Mouse (Mus musculus): ENCODE measurements around the gene 1700013F07Rik.

Gene 1700013F07Rik

GRCm38 (mm10) chr3:108533951-108534350 lies at the start of gene 1700013F07Rik:
1700013F07Rik (plus strand) TSS chr3:108534150.
- no peak for DNase-seq

- no peak for DNase-seq
Observed at GRCm38 (mm10) chr3:108484749-108485148, 49.2 kb upstream of the 1700013F07Rik start.

- no peak for DNase-seq
Observed at GRCm38 (mm10) chr3:108489968-108490367, 44.0 kb upstream of the 1700013F07Rik start.

GRCm38 (mm10) chr3:108494861-108495474 lies 39.0 kb upstream of the 1700013F07Rik start:
- no peak for DNase-seq

GRCm38 (mm10) chr3:108495486-108495885 lies 38.5 kb upstream of the 1700013F07Rik start:
- DNase-seq = no peak

- DNase-seq = no peak
Observed at GRCm38 (mm10) chr3:108497602-108498001, 36.3 kb upstream of the 1700013F07Rik start.

GRCm38 (mm10) chr3:108499826-108500225 lies 34.1 kb upstream of the 1700013F07Rik start:
- DNase-seq = peak; percentile 95 to 96

- DNase-seq = peak in 1 of 2 experiments; percentile 38
Observed at GRCm38 (mm10) chr3:108501411-108501810, 32.5 kb upstream of the 1700013F07Rik start.

- DNase-seq = no peak
Observed at GRCm38 (mm10) chr3:108503908-108504307, 30.0 kb upstream of the 1700013F07Rik start.

- no peak for DNase-seq
Observed at GRCm38 (mm10) chr3:108508745-108509474, 25.0 kb upstream of the 1700013F07Rik start.

GRCm38 (mm10) chr3:108510156-108510555 lies 23.8 kb upstream of the 1700013F07Rik start:
- DNase-seq = no peak

- DNase-seq = no peak
Observed at GRCm38 (mm10) chr3:108510716-108511483, 23.1 kb upstream of the 1700013F07Rik start.

- no peak for DNase-seq
Observed at GRCm38 (mm10) chr3:108513465-108513864, 20.5 kb upstream of the 1700013F07Rik start.

GRCm38 (mm10) chr3:108518276-108518675 lies 15.7 kb upstream of the 1700013F07Rik start:
- DNase-seq = no peak

GRCm38 (mm10) chr3:108523415-108523814 lies 10.5 kb upstream of the 1700013F07Rik start:
- DNase-seq = no peak

GRCm38 (mm10) chr3:108528489-108528888 lies 5.5 kb upstream of the 1700013F07Rik start:
- no peak for DNase-seq

GRCm38 (mm10) chr3:108533114-108533885 lies 650 bp upstream of the 1700013F07Rik start:
- DNase-seq = peak; percentile 32 to 66

- DNase-seq = no peak
Observed at GRCm38 (mm10) chr3:108535896-108536516, 2.1 kb downstream of the 1700013F07Rik start.

- DNase-seq = peak; percentile 58 to 67
Observed at GRCm38 (mm10) chr3:108536517-108537260, 2.7 kb downstream of the 1700013F07Rik start, which contains the start of gene 5330417C22Rik. 5330417C22Rik (minus strand) TSS chr3:108536536.

- DNase-seq = peak; percentile 83 to 91
Observed at GRCm38 (mm10) chr3:108537303-108537702, 3.4 kb downstream of the 1700013F07Rik start.

- DNase-seq = no peak
Observed at GRCm38 (mm10) chr3:108542299-108542698, 8.3 kb downstream of the 1700013F07Rik start.

All from cerebellum, postnatal 25 days (tissue).